In the genomic region with DNA sequence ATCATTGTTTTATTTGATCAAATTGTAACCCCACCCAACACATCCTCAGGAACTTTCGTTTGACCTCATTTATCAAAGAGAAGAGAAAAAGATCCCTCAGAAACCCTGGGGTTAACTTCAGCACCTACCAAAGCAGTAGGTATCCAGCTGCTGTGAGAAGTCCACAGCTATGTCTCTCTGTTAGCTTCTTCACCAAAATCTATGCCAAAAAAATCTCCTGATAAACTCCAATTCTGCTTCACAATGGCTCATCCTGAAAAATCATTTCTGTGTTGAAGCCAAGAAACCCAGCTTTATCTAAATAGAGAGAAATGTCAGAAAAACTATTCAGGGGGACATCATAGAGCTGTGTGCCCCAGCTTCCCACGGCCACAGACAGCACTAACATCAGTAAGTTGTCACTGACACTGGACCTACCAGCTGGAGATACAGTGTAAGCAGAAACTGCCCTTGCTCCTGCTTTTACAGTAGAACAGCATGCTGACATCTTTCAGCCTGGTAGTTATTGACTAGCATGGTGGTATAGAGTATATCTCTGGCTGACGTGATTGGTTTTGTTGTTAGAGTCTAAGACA, we compare ENCODE assay signal across 17 mouse cellular contexts.
"Had no signal": no experiment of that assay in that cellular context is flagged by ENCODE, and none has a peak within 500 bp of the region (broad histone marks: within the 10 kb centered on the region; RNA-seq: fewer than 3 reads in every experiment).

No protein-coding gene starts in this region.

- ATAC-seq: liver, postnatal 0 days; midbrain, embryonic 13.5 days; midbrain, embryonic 15.5 days had no signal

- H3K27ac ChIP-seq: liver, embryonic 13.5 days; liver, embryonic 15.5 days; macrophage; midbrain, embryonic 13.5 days; midbrain, embryonic 15.5 days; neural tube, embryonic 12.5 days; stomach, embryonic 15.5 days; stomach, postnatal 0 days had no signal

- H3K36me3 ChIP-seq: liver, embryonic 13.5 days; liver, embryonic 15.5 days; midbrain, embryonic 13.5 days; midbrain, embryonic 15.5 days; neural tube, embryonic 12.5 days; stomach, embryonic 15.5 days had no signal

- H3K9ac ChIP-seq: liver, embryonic 13.5 days; liver, embryonic 15.5 days; liver, postnatal 0 days; midbrain, embryonic 13.5 days; midbrain, embryonic 15.5 days; neural tube, embryonic 12.5 days; stomach, embryonic 15.5 days had no signal

- H3K4me2 ChIP-seq: liver, embryonic 11.5 days; liver, embryonic 13.5 days; liver, embryonic 15.5 days; midbrain, embryonic 13.5 days; midbrain, embryonic 15.5 days; neural tube, embryonic 12.5 days; stomach, embryonic 15.5 days had no signal

- H3K9me3 ChIP-seq: liver, embryonic 13.5 days; liver, embryonic 15.5 days; megakaryocyte, embryonic 14.5 days; midbrain, embryonic 13.5 days; midbrain, embryonic 15.5 days; neural tube, embryonic 12.5 days; stomach, embryonic 15.5 days had no signal

- H3K27me3 ChIP-seq: liver, embryonic 13.5 days; liver, embryonic 15.5 days; megakaryocyte, embryonic 14.5 days; midbrain, embryonic 15.5 days; neural tube, embryonic 12.5 days; stomach, embryonic 15.5 days had no signal

- DNase-seq: liver; liver, embryonic 13.5 days; liver, postnatal 0 days; lung, adult 2 months; right cerebral cortex, postnatal 14 days; thymus, adult 2 months; thymus, postnatal 25 days; thymus, postnatal 4 days had no signal

- H3K4me1 ChIP-seq: liver, embryonic 15.5 days; neural tube, embryonic 12.5 days; stomach, embryonic 15.5 days had no signal

- H3K4me3 ChIP-seq: liver, embryonic 13.5 days; liver, embryonic 15.5 days; megakaryocyte, embryonic 14.5 days; midbrain, embryonic 13.5 days; midbrain, embryonic 15.5 days; neural tube, embryonic 12.5 days; stomach, embryonic 15.5 days had no signal
